Mouse (Mus musculus) lung, embryonic 16.5 days (tissue): Measurements from ENCODE around the gene Magi2. TPM values are rescaled to one million over a fixed set of nuclear protein-coding genes. Genes with fewer than 3 reads are reported as not detected.
"Not testable (repeated sequence)": the region's sequence is repeated elsewhere in the genome, so short reads cannot be mapped to it uniquely, and the experiment has no call there.

Experiments
- ATAC-seq: fragments of 200-750 bp; cut with Nextera tagmentation; 2 replicates; pipeline ENCODE4 v1.8.0; 2017; ENCODE audit warnings: low read depth, mild to moderate bottlenecking, moderate library complexity
- H3K27ac ChIP-seq: fragments of 300-500 bp; sonication (generic); 2 replicates; pipeline ENCODE4 v1.5.1; 2014; ENCODE audit warnings: mild to moderate bottlenecking, control low read depth, low read length
- H3K27me3 ChIP-seq: fragments of 300-500 bp; sonication (generic); 2 replicates; pipeline ENCODE4 v1.6.1; 2014; ENCODE audit warnings: low read depth, low read length, mixed read lengths; ENCODE audit not compliant: control insufficient read depth, insufficient read depth
- H3K36me3 ChIP-seq: fragments of 300-500 bp; sonication (generic); 2 replicates; pipeline ENCODE4 v1.6.1; 2014; ENCODE audit warnings: low read length; ENCODE audit not compliant: control insufficient read depth, insufficient read depth
- H3K4me1 ChIP-seq: fragments of 300-500 bp; sonication (generic); replicated peaks from 2 replicates; pipeline ENCODE4 v1.6.1; 2014; ENCODE audit warnings: low read length, mixed read lengths; ENCODE audit not compliant: control insufficient read depth, insufficient read depth
- H3K4me2 ChIP-seq: fragments of 300-500 bp; sonication (generic); 2 replicates; pipeline ENCODE4 v1.6.1; 2014; ENCODE audit warnings: low read depth, low read length, control low read depth
- H3K4me3 ChIP-seq: fragments of 300-500 bp; sonication (generic); 2 replicates; pipeline ENCODE4 v1.5.1; 2014; ENCODE audit warnings: mild to moderate bottlenecking, low read length, control low read depth
- H3K9ac ChIP-seq: fragments of 300-500 bp; sonication (generic); 2 replicates; pipeline ENCODE4 v1.6.1; 2014; ENCODE audit warnings: low read length, control low read depth
- H3K9me3 ChIP-seq: fragments of 300-500 bp; sonication (generic); 2 replicates; pipeline ENCODE4 v1.6.1; 2016; ENCODE audit warnings: low read length; ENCODE audit not compliant: control insufficient read depth
- WGBS: fragments of 180-500 bp; shearing (Covaris S2); extraction: QIAGEN DNeasy Blood & Tissue Kit; methylation state at CpG from one replicate; pipeline ENCODE4 v1.1.7; 2014; 5-methylcytosine and 5-hydroxymethylcytosine counted together
- polyA plus RNA-seq: library from polyadenylated mRNA; unstranded; fragments of >200 nt; fragmentation: Nextera tagmentation; extraction: Ambion mirVana; gene quantifications from 2 replicates; pipeline ENCODE4 v1.2.1, GENCODE M21; 2015

The Magi2 gene
- polyA plus RNA-seq, 1 experiment from 2014 or later: 2.5 TPM

GRCm38 (mm10) chr5:20702480-20703303 lies 1475.9 kb downstream of the Magi2 start:
- Histone ChIP-seq H3K4me2 (peak overlapping the region; percentile 87), H3K9me3 (no peaks in the 10 kb centered on the region), H3K9ac (peak overlapping the region; percentile 85), H3K27ac (peak overlapping the region; percentile 98), H3K27me3 (no peaks in the 10 kb centered on the region), H3K4me3 (peak overlapping the region; percentile 77), H3K4me1 (peaks cover 5% of the 10 kb centered on the region; the same call in 1 of the 2 replicates), H3K36me3 (no peaks in the 10 kb centered on the region)
- peak; percentile 39; the same call in 1 of the 2 replicates for ATAC-seq
- under 1% methylated on average over 57 of the region's 57 CpGs for WGBS

GRCm38 (mm10) chr5:20703304-20703700 lies 1476.5 kb downstream of the Magi2 start:
- no peaks in the 10 kb centered on the region for H3K27me3 ChIP-seq
- H3K4me2 ChIP-seq: peak overlapping the region; percentile 87
- H3K4me1 ChIP-seq: peaks cover 5% of the 10 kb centered on the region; the same call in 1 of the 2 replicates
- no peaks in the 10 kb centered on the region for H3K9me3 ChIP-seq
- H3K4me3 ChIP-seq: peak overlapping the region; percentile 77
- WGBS: 69% methylated on average over 5 of the region's 5 CpGs
- no peaks in the 10 kb centered on the region for H3K36me3 ChIP-seq
- no peak overlapping the region for H3K27ac ChIP-seq
- ATAC-seq: no peak
- peak overlapping the region; percentile 85; the same call in 1 of the 2 replicates for H3K9ac ChIP-seq

GRCm38 (mm10) chr5:20703971-20704575 lies 1477.2 kb downstream of the Magi2 start:
- H3K4me2 ChIP-seq: no peak overlapping the region
- WGBS: 87% methylated on average over 13 of the region's 13 CpGs

GRCm38 (mm10) chr5:20704886-20705285 lies 1478.0 kb downstream of the Magi2 start:
- Histone ChIP-seq H3K36me3 (no peaks in the 10 kb centered on the region), H3K27me3 (no peaks in the 10 kb centered on the region), H3K9me3 (no peaks in the 10 kb centered on the region), H3K4me3 (no peak overlapping the region), H3K27ac (no peak overlapping the region), H3K9ac (no peak overlapping the region), H3K4me2 (no peak overlapping the region), H3K4me1 (peaks cover 5% of the 10 kb centered on the region; the same call in 1 of the 2 replicates)
- 51% methylated on average over 4 of the region's 4 CpGs for WGBS
- no peak for ATAC-seq

More at GRCm38 (mm10) chr5:20703971-20704575, 1477.2 kb downstream of the Magi2 start:
- Histone ChIP-seq H3K27ac (no peak overlapping the region), H3K4me3 (no peak overlapping the region), H3K9ac (no peak overlapping the region), H3K27me3 (no peaks in the 10 kb centered on the region), H3K9me3 (no peaks in the 10 kb centered on the region), H3K4me1 (peaks cover 5% of the 10 kb centered on the region; the same call in 1 of the 2 replicates), H3K36me3 (no peaks in the 10 kb centered on the region)
- ATAC-seq: no peak

- H3K4me2 ChIP-seq, H3K4me1 ChIP-seq, H3K4me3 ChIP-seq, H3K27ac ChIP-seq, H3K9me3 ChIP-seq, H3K9ac ChIP-seq, H3K36me3 ChIP-seq, ATAC-seq, H3K27me3 ChIP-seq: not testable (repeated sequence)
- 83% methylated on average over 8 of the region's 18 CpGs for WGBS
These were observed 1479.8 kb downstream of the Magi2 start for GRCm38 (mm10) chr5:20706322-20707282.

- whole genome bisulfite sequencing: 88% methylated on average over 6 of the region's 6 CpGs
- not testable (repeated sequence) for H3K27me3 ChIP-seq, H3K9ac ChIP-seq, H3K4me2 ChIP-seq, H3K27ac ChIP-seq, H3K9me3 ChIP-seq, H3K36me3 ChIP-seq, ATAC-seq, H3K4me1 ChIP-seq, H3K4me3 ChIP-seq
These were observed 1484.0 kb downstream of the Magi2 start for GRCm38 (mm10) chr5:20710845-20711244.

- 83% methylated on average over 1 of the region's 1 CpGs for WGBS
These were observed 1487.8 kb downstream of the Magi2 start for GRCm38 (mm10) chr5:20714619-20715018.

GRCm38 (mm10) chr5:20715980-20716379 lies 1489.1 kb downstream of the Magi2 start:
- H3K27me3 ChIP-seq, H3K4me3 ChIP-seq, H3K9ac ChIP-seq, H3K36me3 ChIP-seq, H3K4me1 ChIP-seq, H3K4me2 ChIP-seq, ATAC-seq, H3K9me3 ChIP-seq, H3K27ac ChIP-seq: not testable (repeated sequence)
- WGBS: 92% methylated on average over 6 of the region's 6 CpGs

More at GRCm38 (mm10) chr5:20714619-20715018, 1487.8 kb downstream of the Magi2 start:
- H3K27me3 ChIP-seq, ATAC-seq, H3K9ac ChIP-seq, H3K36me3 ChIP-seq, H3K4me1 ChIP-seq, H3K27ac ChIP-seq, H3K9me3 ChIP-seq, H3K4me2 ChIP-seq, H3K4me3 ChIP-seq: not testable (repeated sequence)
